Mouse (Mus musculus) lung, postnatal 0 days (tissue): ENCODE data around the gene Birc5.

Experiments
- CTCF ChIP-seq: IDR thresholded peaks from 2 replicates; pipeline ENCODE4 v1.5.1; 2016; ENCODE audit warnings: antibody characterized with exemption, mild to moderate bottlenecking
- EP300 ChIP-seq: IDR thresholded peaks from 2 replicates; pipeline ENCODE4 v1.6.1; 2016; ENCODE audit warnings: antibody characterized with exemption, mild to moderate bottlenecking, control low read depth

DNA sequence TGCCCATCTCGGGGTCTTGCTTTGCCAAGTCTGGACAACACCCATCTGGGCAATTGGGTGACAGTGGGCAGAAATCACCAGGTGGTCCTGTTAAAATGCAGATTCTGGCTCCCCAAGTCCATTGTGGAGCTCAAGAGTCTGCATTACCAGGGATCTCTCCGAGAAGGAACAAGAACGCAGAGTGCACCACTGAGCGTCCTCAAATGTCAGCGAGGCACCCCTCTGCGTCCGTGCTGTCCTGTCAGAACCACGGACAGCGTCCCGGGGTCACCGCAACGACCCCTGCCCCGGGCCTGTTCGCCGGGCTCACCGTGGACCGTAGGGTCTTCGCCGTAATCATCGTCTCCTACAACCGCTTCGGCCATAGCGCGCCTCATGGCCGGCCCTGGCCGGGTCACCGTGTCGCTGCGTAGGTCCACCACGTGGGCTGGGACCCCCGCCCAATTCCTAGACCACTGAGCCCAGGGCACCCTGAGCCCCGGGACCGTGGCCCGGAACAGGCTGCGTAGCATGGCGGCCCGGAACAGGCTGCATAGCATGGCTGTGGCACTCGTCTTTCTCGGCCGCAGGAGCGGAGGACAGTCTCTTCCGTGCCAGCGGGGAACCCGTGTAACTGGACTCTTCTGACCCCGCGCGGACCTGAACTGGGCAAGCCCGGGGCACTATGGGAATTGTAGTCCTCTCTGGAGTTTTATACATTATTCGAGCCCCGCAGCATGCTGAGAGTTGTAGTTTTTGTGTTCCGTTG lies 24.0 kb downstream of the Birc5 start, which contains the start of gene Tha1:
- TF ChIP-seq CTCF (no peak), EP300 (no peak)
